Mouse (Mus musculus) v-Abl transformed pro-B cells (cell line): ENCODE measurements around the gene C130050O18Rik.

Experiments used
- in situ Hi-C, 2 experiments: fragments of 400-800 bp; cut with MboI; formaldehyde crosslinking; loops; one replicate each; pipeline ENCODE4 v1.15.1; 2025; ENCODE audit not compliant: unreplicated experiment in 2 of 2

C130050O18Rik gene

GRCm38 (mm10) chr5:139394399-139394798 lies 10.7 kb upstream of the C130050O18Rik start:
- in situ Hi-C loops, result no loop called here

DNA sequence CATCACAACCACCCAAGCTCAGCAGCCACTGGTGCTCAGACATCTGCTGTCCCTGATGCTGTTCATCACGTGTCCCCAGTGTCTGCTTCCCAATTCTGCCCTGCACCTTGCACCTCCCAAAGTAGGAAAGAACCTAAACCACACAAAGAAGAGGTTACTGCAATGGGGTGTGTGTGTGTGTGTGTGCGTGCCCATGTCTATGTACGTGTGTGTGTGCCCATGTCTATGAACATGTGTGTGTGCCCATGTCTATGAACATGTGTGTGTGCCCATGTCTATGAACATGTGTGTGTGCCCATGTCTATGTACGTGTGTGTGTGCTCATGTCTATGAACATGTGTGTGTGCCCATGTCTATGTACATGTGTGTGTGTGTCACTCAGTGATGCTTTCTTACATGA lies 9.6 kb upstream of the C130050O18Rik start:
- in situ Hi-C loops, result no loop called here

DNA sequence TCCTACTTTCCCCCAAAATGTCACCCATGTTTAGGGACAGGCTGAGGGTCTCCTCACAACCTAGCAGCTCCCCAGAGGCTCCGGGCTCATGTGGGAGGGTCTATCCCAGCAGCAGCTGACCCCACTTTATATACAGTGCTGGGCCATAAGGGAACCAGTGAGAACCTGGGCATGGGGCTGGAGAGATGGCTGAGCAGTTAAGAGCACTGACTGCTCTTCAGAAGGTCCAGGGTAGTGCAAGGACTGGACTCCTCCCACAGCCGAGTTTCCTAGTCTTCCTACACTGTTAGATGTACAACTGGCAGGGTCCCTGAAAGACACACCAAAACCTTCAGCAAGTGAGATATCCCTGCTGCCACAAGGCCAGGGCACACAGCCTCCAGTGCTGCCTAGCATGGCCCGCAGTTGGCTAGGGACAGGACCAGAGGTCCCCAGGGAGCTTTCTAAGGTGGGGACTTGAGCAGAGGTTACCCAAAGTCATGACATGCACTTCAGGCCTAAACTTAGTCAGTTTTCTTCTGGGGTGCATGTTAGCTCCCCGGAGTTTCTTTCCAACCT lies 7.6 kb upstream of the C130050O18Rik start:
- in situ Hi-C loops, result no loop called here

DNA sequence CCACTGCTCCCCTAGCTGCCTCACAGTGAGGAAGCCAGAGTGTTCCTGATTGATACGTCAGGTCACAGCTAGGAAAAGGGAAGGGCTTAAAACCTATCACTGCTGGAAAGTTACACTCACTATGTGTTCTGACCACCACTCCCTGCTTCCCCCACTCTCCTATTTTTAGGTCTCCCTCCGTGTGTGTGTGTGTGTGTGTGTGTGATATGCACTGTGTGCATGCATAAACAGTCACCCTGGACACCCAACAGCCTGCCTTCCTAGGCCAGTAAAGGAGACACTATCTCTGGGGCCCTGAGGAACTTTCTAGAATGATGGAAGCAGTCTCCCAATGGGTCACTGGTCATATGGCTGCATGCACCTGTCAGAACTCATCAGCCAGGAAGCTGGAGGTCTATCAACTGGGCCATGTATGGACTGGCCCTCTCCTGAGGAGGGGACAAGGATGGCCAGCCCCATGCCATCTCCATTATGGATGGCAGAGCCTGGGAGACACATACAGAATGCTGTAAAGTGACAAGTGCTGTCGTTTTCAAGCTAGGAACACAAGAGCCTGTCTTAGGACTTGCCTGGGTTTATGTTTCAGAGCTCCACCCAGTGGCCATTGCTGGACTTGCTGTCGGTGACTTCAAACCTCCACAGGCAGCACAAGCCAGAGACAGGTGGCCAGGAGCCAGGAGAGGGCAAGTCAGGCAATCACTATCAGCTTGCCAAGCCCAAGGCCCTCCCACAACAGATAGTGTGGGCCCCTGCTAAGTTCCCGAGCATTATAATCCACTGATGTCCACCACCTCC lies 6.9 kb upstream of the C130050O18Rik start:
- in situ Hi-C loops, result no loop called here

DNA sequence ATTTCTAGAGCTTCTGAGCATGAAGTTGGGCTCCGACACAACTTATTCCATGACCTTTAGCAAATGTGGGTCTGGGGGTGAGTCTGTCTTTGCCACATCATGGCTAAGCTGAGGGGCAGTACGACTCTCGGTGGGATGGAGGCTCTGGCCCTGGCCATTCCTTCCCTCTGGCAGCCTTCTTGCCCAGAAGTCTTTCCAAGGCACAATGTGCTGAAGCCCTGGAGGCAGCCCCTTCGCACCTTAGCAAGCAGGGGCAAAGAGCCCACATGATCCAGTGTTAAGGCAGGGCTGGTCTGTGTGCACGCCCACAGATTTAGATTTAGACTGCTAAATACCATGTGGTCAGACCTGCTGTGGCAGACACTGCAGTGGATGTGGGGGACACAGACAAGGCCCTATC lies 6.3 kb upstream of the C130050O18Rik start:
- in situ Hi-C loops, result no loop called here

- in situ Hi-C loops, result loop anchor here (5.0 kb wide), 1 partner anchor 38 kb away; no protein-coding TSS in a partner anchor
Measured at GRCm38 (mm10) chr5:139399991-139400390, 5.1 kb upstream of the C130050O18Rik start.

- in situ Hi-C loops, result loop anchor here (5.0 kb wide), 1 partner anchor 40 kb away; no protein-coding TSS in a partner anchor
Measured at GRCm38 (mm10) chr5:139402106-139402505, 3.0 kb upstream of the C130050O18Rik start.

- in situ Hi-C loops, result loop anchor here (5.0 kb wide), 1 partner anchor 41 kb away; no protein-coding TSS in a partner anchor
Measured at GRCm38 (mm10) chr5:139403692-139404260, 1.3 kb upstream of the C130050O18Rik start.

DNA sequence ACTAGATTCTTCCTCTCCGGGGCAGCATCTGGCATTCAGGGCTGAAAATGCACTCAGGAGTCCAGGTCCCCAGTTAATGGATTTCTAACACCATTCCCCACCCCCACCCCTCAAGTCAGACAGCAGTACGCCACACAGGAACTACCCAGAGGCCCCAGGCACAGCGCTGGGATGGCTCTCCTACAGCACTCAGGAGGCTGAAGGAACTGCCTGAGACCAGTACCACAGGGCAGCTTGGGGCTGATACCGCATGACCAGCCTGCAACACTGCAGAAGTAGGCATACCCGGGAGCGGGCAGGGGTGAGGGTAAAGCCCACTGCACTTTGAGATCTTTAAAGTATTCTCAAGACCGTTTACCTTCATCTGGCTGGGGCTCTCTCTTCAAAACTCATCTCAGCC lies 398 bp downstream of the C130050O18Rik start:
- in situ Hi-C loops, result no loop called here

DNA sequence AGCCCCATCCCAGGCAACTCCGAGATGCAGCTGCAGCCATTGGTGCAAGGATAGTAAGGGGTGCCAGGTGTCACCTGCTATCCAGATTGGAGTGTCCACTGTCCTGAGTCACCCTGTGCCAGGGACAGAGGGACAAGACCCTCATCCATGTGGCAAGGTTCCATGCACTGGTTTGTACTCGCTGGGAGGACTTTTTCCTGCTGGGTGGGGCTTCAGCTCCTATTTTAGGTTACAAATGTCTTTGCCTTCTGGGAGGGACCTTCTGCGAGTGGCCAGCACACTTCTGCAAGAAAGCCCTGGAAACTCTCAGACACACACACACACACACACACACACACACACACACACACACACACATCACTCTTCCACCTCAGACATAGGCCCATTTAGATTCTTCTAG lies 873 bp downstream of the C130050O18Rik start:
- in situ Hi-C loops, result no loop called here

DNA sequence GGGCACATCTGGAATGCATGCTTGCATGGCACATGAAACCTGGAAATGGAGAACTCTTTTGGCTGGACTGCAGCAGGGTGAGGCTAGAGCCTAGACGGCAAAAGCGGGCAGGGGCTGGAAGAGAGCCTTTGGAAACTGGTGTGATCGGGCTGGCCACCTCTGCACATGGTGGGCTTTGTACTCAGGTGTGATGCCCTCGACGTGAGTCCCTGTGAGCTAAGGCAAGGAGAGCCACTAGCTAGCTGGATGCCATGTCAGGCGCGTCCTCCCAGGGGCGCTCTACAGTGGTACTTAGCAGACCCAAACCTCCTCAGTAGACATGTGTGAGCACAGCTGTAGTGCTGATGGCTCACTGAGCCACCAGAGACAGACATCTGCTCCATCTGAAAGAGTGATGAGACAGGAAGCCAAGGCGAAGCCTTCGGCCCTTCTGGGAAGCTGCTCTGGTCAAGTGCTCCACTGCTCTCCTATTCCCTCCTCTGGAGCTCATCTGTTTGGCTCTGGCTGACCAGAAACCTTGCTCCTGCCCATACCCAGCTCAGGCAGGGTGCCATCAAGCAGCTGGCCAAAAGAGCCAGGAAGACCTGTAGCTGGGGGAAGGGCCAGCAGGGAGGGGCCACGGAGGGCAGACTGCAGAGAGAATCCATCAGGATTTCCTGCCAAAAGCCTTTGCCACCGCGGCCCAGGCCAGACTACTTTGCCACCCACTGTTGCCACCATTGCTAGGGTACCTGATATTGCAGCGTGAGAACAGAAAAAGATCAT lies 2.2 kb downstream of the C130050O18Rik start:
- in situ Hi-C loops, result no loop called here

DNA sequence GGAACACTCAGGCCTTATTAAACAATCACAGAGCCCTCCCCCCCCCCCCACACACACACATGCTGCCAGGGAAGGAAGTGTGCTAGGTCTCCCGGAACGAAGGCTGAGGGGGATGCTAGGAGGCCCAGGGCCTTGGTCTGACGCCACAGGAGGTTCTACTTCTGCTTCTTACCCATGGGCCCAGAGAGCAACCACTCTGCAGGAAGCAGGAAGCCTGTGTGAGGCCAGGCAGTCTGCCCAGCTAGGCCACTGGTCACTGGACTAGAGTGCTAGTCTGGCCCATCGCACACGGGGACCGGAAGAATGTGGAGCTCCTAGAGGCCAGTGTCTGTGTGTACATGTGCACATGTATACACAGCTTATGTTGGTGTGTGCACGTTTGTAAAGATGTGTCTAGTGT lies 3.4 kb downstream of the C130050O18Rik start:
- in situ Hi-C loops, result no loop called here

- in situ Hi-C loops, result no loop called here
Measured at GRCm38 (mm10) chr5:139409412-139409811, 4.3 kb downstream of the C130050O18Rik start.

- in situ Hi-C loops, result no loop called here
Measured at GRCm38 (mm10) chr5:139410056-139410455, 5.0 kb downstream of the C130050O18Rik start.

- in situ Hi-C loops, result no loop called here
Measured at GRCm38 (mm10) chr5:139411117-139411516, 6.0 kb downstream of the C130050O18Rik start.

- in situ Hi-C loops, result no loop called here
Measured at GRCm38 (mm10) chr5:139411665-139412314, 6.7 kb downstream of the C130050O18Rik start.

GRCm38 (mm10) chr5:139413545-139413944 lies 8.5 kb downstream of the C130050O18Rik start:
- in situ Hi-C loops, result no loop called here

DNA sequence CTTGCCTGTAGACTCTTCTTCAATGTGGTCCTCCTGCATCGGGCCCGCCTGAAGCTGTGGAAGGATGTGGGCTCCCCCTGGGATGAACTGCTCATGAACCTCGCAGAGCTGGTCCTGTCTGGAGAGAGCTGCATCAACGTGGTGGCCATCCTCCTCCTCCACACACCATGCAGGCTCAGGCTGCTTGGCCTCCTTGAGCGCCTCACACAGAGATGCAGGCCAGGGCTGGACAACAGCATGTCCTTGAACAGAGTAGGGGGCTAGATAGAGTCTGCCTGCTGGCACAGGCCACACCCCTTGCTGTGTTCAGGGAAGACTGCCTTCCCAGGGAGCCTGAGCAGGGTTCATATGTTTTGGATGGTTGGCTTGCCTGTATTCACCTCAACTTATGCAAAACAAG lies 9.9 kb downstream of the C130050O18Rik start:
- in situ Hi-C loops, result loop anchor here in 1 of 2 experiments (5.0 kb wide), 1 partner anchor 87 kb away; no protein-coding TSS in a partner anchor

GRCm38 (mm10) chr5:139416942-139417341 lies 11.9 kb downstream of the C130050O18Rik start:
- in situ Hi-C loops, result loop anchor here in 1 of 2 experiments (5.0 kb wide), 1 partner anchor 85 kb away; no protein-coding TSS in a partner anchor

GRCm38 (mm10) chr5:139417480-139417879 lies 12.4 kb downstream of the C130050O18Rik start:
- in situ Hi-C loops, result loop anchor here in 1 of 2 experiments (5.0 kb wide), 1 partner anchor 85 kb away; no protein-coding TSS in a partner anchor
